Mouse (Mus musculus): ENCODE measurements around the gene Gstt2.

The Gstt2 gene

GRCm38 (mm10) chr10:75823782-75824181, 13.4 kb downstream of the Gstt2 start:
- no peak for DNase-seq

GRCm38 (mm10) chr10:75822443-75822842, 14.8 kb downstream of the Gstt2 start, which contains the start of gene Gstt4:
Gstt4 (minus strand) TSS chr10:75822543.
- no peak for DNase-seq

- no peak for DNase-seq
Observed at GRCm38 (mm10) chr10:75819882-75820281, 17.3 kb downstream of the Gstt2 start.

- no peak for DNase-seq
Observed at GRCm38 (mm10) chr10:75818641-75819040, 18.6 kb downstream of the Gstt2 start.

- DNase-seq = no peak
Observed at GRCm38 (mm10) chr10:75804217-75804616, 33.0 kb downstream of the Gstt2 start.

GRCm38 (mm10) chr10:75798176-75798696, 39.0 kb downstream of the Gstt2 start, which contains the start of gene Gstt1:
Gstt1 (minus strand) TSS chr10:75798584.
- peak; percentile 65 for DNase-seq

GRCm38 (mm10) chr10:75797619-75798175, 39.5 kb downstream of the Gstt2 start:
- peak; percentile 37 for DNase-seq

- DNase-seq = no peak
Observed at GRCm38 (mm10) chr10:75796731-75797516, 40.3 kb downstream of the Gstt2 start.

GRCm38 (mm10) chr10:75794880-75795279, 42.3 kb downstream of the Gstt2 start:
- DNase-seq = peak; percentile 45

GRCm38 (mm10) chr10:75790773-75791172, 46.5 kb downstream of the Gstt2 start:
- DNase-seq = peak; percentile 46

- no peak for DNase-seq
Observed at GRCm38 (mm10) chr10:75789841-75790240, 47.4 kb downstream of the Gstt2 start.

GRCm38 (mm10) chr10:75789081-75789735, 48.0 kb downstream of the Gstt2 start:
- no peak for DNase-seq

GRCm38 (mm10) chr10:75788277-75788676, 48.9 kb downstream of the Gstt2 start:
- DNase-seq = no peak

- no peak for DNase-seq
Observed at GRCm38 (mm10) chr10:75785442-75785841, 51.8 kb downstream of the Gstt2 start.
